Mouse (Mus musculus) CH12.LX (cell line): ENCODE measurements around the gene Ctsl.

Experiments
- CTCF ChIP-seq, 2 experiments: IDR thresholded peaks in 1 of 2; conservative IDR thresholded peaks in 1 of 2; 2 replicates each; pipeline ENCODE4 v1.5.1; 2011 to 2012; ENCODE audit warnings: low read depth in 2 of 2, low read length in 2 of 2, improper control_type of control experiment in 1 of 2, inconsistent platforms in 1 of 2, mild to moderate bottlenecking in 1 of 2, moderate library complexity in 1 of 2
- ELF1 ChIP-seq: IDR thresholded peaks from 2 replicates; pipeline ENCODE4 v1.6.1; 2014; ENCODE audit warnings: low read depth, mild to moderate bottlenecking, inconsistent platforms, low read length, improper control_type of control experiment
- GABPA ChIP-seq: IDR thresholded peaks from 2 replicates; pipeline ENCODE4 v1.6.1; 2012; ENCODE audit warnings: low read depth, low read length, improper control_type of control experiment, inconsistent platforms; ENCODE audit not compliant: insufficient replicate concordance
- JUND ChIP-seq: conservative IDR thresholded peaks from 2 replicates; pipeline ENCODE4 v1.6.1; 2011; ENCODE audit warnings: low read depth, low read length, improper control_type of control experiment
- RAD21 ChIP-seq: IDR thresholded peaks from 2 replicates; pipeline ENCODE4 v1.6.1; 2011; ENCODE audit warnings: low read depth, mild to moderate bottlenecking, low read length, improper control_type of control experiment, moderate library complexity

- TF ChIP-seq GABPA (no peak), RAD21 (no peak), ELF1 (no peak), JUND (no peak), CTCF (conservative IDR thresholded peaks at IDR 0.05 in 1 of 2, IDR thresholded peaks at IDR 0.05 in 1 of 2; ENCODE audit: low read depth in 2 of 2, low read length in 2 of 2) (no peak)
Measured at GRCm38 (mm10) chr13:64400801-64401361, 30.2 kb upstream of the Ctsl start.
